Mouse (Mus musculus) cerebellum, postnatal 36 days (tissue): ENCODE data around the gene Olfr618.
"Not testable (repeated sequence)": the region's sequence is repeated elsewhere in the genome, so short reads cannot be mapped to it uniquely, and the experiment has no call there.

ENCODE experiments used
- DNase-seq, 2 experiments: peaks; one replicate each; pipeline ENCODE4 v3.0.0; 2021 to 2022; ENCODE audit warnings: mixed read lengths in 2 of 2

Olfr618 gene

DNA sequence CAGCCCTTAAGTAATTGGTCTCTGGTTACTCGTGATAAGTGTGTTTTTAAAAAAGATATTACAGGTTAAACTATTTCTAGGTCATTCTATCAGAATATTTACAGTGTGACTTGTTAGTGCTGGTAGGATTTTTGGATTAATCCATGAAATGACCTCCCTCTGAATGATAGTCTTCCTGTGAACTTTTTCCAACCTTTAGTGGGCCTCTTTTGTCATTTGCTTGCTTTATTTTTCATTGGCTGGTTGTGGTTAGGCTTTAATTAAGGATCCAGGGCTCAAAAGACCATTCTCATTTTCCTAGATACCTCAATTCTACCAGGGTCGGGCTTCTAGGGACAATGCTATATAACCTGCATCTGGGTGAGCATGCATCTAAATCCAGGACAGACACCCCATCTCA is at the start of gene Olfr618:
Gene Olfr618 (plus strand): TSS at position 301 of the 400 bp plus-strand sequence.
- no peak for DNase-seq

DNA sequence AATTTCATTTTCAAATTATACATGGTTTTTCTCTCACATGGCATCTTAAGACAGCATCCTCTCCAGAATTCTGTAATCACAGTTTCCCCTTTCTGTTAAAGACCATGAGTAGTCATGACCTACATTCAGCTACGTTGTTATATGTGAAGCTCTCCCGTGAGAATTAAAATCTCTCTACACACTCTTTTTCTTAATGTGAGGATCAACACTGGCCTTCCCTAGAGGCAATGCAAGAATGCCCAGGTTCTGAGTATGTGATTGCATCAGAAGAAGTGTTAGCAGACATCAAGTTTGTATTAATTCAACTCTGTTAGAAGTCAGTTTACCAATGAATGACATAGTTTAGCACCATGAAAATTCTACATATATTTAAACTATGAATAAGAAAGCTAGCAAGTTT is 47.3 kb upstream of the Olfr618 start, which contains the start of gene Olfr612:
Gene Olfr612 (minus strand): TSS at position 101 of the 400 bp plus-strand sequence.
- not testable (repeated sequence) for DNase-seq

DNA sequence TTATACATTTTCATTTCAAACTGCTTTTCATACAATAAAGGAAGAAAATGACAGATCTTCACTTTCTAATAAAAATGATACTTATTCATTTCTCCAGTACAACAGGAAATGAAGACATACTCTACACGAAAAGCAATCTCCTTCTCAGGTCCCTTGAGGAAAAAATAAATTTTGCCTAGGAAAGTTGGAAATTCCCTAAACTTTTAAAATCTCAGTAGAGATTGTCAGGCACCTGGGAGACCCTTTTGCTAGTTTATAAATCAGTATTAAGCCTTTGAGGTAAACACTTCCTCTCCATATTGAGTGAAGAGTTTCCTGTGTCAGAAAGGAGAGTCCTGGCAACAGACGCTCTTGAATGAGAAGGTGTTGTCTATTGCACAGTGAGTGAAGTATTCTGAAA is 42.1 kb upstream of the Olfr618 start, which contains the start of gene Olfr613:
Gene Olfr613 (plus strand): TSS at position 301 of the 400 bp plus-strand sequence.
- no peak for DNase-seq

DNA sequence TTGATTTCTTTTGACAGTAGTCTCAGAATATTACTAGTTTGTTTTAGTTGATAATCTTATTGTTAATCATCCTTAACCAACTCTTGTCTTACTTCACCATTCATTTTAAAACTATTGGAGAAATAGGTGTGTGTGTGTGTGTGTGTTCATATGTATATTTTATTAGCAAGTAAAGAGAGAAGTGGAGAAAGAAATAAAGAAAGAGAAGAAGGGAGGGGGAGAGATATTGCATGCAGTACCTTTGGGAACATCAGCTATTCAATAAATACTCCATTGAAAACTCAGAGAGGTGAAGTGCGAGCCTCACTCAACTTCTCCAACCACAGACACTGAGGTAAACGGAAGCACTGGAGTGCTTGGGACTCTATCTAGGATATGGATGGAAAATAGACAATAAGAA is 34.1 kb upstream of the Olfr618 start, which contains the start of gene Olfr615:
Gene Olfr615 (plus strand): TSS at position 301 of the 400 bp plus-strand sequence.
- no peak for DNase-seq

DNA sequence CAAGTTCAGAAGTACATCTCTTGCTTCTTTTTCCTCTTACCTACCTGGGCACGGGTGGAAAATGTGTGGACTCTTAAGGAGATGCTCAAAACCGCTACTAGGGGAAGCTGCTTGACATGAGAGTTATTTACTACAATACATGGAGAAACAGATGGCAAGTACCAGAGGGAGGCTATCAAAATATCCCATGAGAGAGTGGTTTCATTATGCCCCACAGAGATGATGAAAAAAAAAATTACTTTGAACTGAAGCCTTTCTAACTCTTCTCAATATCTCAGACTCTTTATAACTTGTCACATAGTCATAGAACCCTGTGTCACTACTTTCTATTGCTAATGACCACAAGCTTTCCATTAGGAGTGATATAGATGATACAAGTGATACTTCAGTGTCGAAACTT is 20.9 kb upstream of the Olfr618 start, which contains the start of gene Olfr616:
Gene Olfr616 (minus strand): TSS at position 101 of the 400 bp plus-strand sequence.
- DNase-seq: no peak

DNA sequence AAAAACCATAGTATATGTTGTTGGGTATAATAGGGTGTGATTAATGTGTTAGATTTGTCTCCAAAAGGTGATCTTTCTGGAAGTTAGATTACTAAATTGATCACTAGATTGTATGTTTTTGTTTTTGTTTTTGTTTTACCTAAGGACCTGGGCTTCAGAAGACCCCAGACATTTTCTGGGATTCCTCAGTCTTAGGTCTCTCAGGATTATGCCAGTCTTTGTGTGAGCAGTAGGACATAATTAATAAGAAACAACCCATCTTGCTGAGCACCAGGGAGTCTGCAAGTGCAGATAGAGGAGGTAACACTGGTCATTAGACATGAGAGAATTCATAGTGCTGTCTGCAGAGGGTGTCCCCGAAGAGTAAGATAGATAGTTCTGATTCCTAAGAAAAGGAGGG is 17.1 kb upstream of the Olfr618 start, which contains the start of gene Olfr617:
Gene Olfr617 (plus strand): TSS at position 301 of the 400 bp plus-strand sequence.
- DNase-seq: no peak

DNA sequence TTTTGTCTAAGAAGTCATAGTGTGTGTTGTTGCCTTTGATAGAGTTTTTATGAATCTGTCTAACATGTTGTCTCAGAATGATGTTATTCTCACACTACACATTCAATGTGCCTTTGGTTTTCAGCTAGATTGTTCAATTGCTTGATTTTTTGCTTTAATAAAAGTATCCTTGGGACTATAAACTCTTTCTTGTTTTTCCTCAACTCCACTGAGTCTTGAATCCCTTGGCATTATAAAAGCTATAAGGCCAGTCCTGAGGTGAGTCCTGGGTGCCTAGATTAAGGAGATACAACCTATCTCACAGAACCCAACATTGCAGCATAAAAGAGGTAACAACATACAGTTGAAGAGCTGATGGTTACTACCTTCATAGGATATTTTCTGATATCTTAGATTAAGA is 10.4 kb downstream of the Olfr618 start, which contains the start of gene Olfr619:
Gene Olfr619 (plus strand): TSS at position 301 of the 400 bp plus-strand sequence.
- no peak for DNase-seq

DNA sequence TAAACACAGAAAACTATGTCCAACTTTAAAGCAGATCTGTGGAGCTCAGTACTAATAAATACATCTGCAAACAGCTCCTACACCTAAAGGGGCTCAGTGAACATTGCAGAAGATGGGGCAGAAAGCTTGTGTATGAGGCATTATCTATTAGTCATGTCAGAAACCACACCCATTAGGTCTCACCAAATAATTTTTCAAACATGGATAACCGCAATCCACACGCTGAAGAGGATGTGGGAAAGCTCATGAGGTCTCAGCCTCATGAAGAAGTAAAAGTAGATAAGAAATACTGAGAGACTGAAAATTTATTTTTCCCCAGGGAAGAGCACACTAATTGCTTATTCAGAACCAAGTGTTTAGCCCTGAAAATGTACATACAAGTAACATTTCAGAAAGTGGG is 17.5 kb downstream of the Olfr618 start:
- DNase-seq: no peak

DNA sequence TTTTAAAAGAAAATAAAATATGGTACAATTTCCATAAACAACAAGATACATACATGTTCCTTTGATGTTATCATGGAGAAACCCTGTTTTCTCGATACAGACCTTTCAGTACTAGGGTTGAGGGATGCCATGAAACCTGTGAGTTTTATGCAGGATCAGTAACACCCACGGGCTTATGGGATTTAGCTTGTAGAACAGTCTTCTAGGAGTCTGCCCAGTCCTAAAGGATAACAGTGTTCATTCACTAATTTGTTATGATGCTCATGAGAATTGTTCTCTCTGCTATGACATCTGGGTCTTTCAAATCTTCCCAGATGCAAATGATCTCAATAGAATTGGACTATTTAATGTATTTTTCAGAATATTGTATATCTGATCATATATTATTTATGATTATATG is 22.5 kb downstream of the Olfr618 start, which contains the start of gene Olfr620:
Gene Olfr620 (minus strand): TSS at position 101 of the 400 bp plus-strand sequence.
- DNase-seq: no peak

DNA sequence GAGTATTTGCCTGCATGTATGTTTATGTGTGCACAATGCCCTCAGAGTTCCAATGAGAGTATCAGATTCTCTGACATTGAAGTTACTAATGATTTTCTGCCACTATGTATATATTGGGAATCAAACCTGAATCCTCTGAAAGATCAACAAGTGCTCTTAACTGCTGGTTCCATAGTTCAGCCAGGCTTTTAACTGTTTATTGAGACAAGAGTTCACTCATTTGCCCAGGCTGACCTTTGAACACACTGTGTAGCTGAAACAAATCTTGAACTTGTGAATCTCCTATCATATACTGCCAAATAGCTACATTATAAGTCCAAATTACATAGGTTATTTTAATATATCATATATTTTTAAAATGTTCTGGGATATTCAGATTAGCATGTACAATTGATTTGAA is 46.9 kb downstream of the Olfr618 start:
- DNase-seq: no peak

DNA sequence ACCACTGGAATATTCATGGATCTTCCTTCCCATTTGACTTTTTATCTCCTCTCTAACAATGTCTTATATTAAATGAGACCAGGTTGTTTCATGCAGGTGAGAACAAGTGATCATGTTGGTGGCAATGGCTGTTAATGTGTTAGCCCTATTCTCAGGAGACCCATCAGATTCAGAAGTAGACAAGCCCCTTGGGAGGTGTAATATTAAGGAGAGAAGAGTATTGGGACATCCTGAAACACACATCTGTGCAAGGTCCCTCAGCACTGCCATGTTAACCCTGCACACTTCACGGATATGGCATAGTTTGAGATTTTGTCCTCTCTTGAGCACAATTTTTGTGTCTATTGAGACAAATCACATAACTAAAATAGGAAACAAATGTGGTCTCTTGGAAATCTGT is 52.7 kb downstream of the Olfr618 start, which contains the start of gene Olfr622:
Gene Olfr622 (minus strand): TSS at position 101 of the 400 bp plus-strand sequence.
- DNase-seq: no peak

DNA sequence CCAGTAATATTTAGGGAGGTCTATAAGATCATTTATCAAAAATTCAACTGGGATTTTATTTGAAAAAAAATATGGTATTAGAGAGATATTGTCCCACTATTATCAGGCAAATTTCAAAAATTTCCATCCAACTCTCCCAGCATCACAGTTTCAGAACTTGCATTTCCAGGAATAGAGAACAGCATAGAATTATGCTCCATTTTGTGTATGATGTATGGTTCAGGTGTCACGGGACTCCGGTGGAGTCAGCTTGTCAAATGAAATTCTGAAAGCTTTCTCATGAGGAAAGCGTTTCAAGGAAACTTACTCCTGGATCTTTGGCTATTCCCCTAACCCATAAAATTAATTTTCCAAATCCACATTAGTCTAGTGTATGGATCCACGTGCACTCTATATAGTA is 54.2 kb downstream of the Olfr618 start:
- no peak for DNase-seq
